Mouse (Mus musculus): ENCODE data around the gene Chrnd. TPM values are rescaled to one million over a fixed set of nuclear protein-coding genes. Genes with fewer than 3 reads are reported as not detected.

Gene Chrnd
- polyA plus RNA-seq, 1 experiment, result 0.05 TPM

GRCm38 (mm10) chr1:87198119-87199065 is 8.0 kb downstream of the Chrnd start:
- Histone ChIP-seq H3K27ac (ENCODE audit: insufficient read depth, low read depth, low read length) (no peak overlapping the region), H3K4me1 (ENCODE audit: control insufficient read depth, insufficient read depth, insufficient read length, low read length) (no peaks in the 10 kb centered on the region), H3K27me3 (ENCODE audit: control insufficient read depth, insufficient read depth, low read length) (no peaks in the 10 kb centered on the region), H3K4me3 (ENCODE audit: low read depth, low read length) (no peak overlapping the region), H3K36me3 (ENCODE audit: control insufficient read depth, insufficient read depth, low read length) (no peaks in the 10 kb centered on the region)
- TF ChIP-seq CTCF (IDR thresholded peaks at IDR 0.05; ENCODE audit: extremely low read depth, insufficient read length, insufficient replicate concordance, low read depth, low read length) (no peak), POLR2A (IDR thresholded peaks at IDR 0.05; ENCODE audit: low read depth, low read length) (no peak)
- WGBS, result 63% methylated on average over 12 of the region's 12 CpGs

DNA sequence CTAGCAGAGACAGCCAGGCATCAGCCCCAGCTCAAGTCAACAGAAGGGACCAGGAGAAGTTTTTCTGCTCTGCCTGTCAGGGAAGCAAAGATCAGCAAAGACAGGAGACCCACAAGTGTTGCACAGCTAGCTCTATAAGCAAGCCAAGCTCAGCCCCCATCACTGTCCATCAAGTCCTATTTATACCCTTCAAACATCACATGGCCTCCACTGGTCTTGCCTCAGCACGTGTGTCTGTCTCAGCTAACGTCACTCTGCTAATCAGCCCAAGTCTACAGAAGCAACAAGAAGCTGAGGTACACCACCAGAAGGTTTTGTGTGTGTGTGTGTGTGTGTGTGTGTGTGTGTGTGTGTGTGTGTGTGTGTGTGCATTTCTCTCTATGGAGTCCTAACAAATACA is 10.4 kb downstream of the Chrnd start:
- 29% methylated on average over 2 of the region's 2 CpGs for WGBS
- H3K4me3 ChIP-seq (ENCODE audit: low read depth, low read length), result no peak overlapping the region
- no peaks in the 10 kb centered on the region for H3K36me3 ChIP-seq (ENCODE audit: control insufficient read depth, insufficient read depth, low read length)
- H3K4me1 ChIP-seq (ENCODE audit: control insufficient read depth, insufficient read depth, insufficient read length, low read length), result no peaks in the 10 kb centered on the region
- H3K27me3 ChIP-seq (ENCODE audit: control insufficient read depth, insufficient read depth, low read length), result no peaks in the 10 kb centered on the region
- H3K27ac ChIP-seq (ENCODE audit: insufficient read depth, low read depth, low read length), result no peak overlapping the region
- no peak for TF ChIP-seq CTCF (IDR thresholded peaks at IDR 0.05; ENCODE audit: extremely low read depth, insufficient read length, insufficient replicate concordance, low read depth, low read length)
- TF ChIP-seq POLR2A (IDR thresholded peaks at IDR 0.05; ENCODE audit: low read depth, low read length), result no peak

DNA sequence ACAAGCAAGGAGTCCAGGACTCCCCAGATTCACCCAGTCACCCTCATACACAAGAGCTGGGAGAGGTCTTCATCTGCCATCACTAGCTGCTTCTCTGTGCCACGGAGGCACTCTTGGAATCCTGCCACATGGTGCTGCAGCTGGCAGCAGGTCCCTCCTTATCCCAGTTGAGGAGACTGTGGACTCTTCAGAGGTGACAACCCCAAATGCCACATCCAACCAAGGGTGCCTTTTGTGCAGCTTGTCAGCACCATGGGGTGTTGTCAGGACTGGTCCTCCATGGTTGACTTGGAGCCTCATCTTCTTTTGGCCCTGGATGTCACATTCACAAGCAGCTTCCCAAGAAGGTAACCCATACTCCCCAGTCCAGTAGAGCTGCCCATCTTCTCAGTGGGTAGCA is 11.4 kb downstream of the Chrnd start:
- TF ChIP-seq POLR2A (IDR thresholded peaks at IDR 0.05; ENCODE audit: low read depth, low read length) (no peak), CTCF (IDR thresholded peaks at IDR 0.05; ENCODE audit: extremely low read depth, insufficient read length, insufficient replicate concordance, low read depth, low read length) (no peak)
- no peaks in the 10 kb centered on the region for H3K4me1 ChIP-seq (ENCODE audit: control insufficient read depth, insufficient read depth, insufficient read length, low read length)
- WGBS, result 37% methylated on average over 1 of the region's 1 CpGs
- no peak overlapping the region for H3K27ac ChIP-seq (ENCODE audit: insufficient read depth, low read depth, low read length)
- no peak overlapping the region for H3K4me3 ChIP-seq (ENCODE audit: low read depth, low read length)
- H3K36me3 ChIP-seq (ENCODE audit: control insufficient read depth, insufficient read depth, low read length), result no peaks in the 10 kb centered on the region
- H3K27me3 ChIP-seq (ENCODE audit: control insufficient read depth, insufficient read depth, low read length), result no peaks in the 10 kb centered on the region

GRCm38 (mm10) chr1:87203779-87204178 is 13.4 kb downstream of the Chrnd start:
- no peak overlapping the region for H3K4me3 ChIP-seq (ENCODE audit: low read depth, low read length)
- H3K4me1 ChIP-seq (ENCODE audit: control insufficient read depth, insufficient read depth, insufficient read length, low read length), result no peaks in the 10 kb centered on the region
- 68% methylated on average over 5 of the region's 5 CpGs for WGBS
- no peak for TF ChIP-seq POLR2A (IDR thresholded peaks at IDR 0.05; ENCODE audit: low read depth, low read length)
- no peak for TF ChIP-seq CTCF (IDR thresholded peaks at IDR 0.05; ENCODE audit: extremely low read depth, insufficient read length, insufficient replicate concordance, low read depth, low read length)
- H3K27me3 ChIP-seq (ENCODE audit: control insufficient read depth, insufficient read depth, low read length), result no peaks in the 10 kb centered on the region
- no peaks in the 10 kb centered on the region for H3K36me3 ChIP-seq (ENCODE audit: control insufficient read depth, insufficient read depth, low read length)
- H3K27ac ChIP-seq (ENCODE audit: insufficient read depth, low read depth, low read length), result no peak overlapping the region

DNA sequence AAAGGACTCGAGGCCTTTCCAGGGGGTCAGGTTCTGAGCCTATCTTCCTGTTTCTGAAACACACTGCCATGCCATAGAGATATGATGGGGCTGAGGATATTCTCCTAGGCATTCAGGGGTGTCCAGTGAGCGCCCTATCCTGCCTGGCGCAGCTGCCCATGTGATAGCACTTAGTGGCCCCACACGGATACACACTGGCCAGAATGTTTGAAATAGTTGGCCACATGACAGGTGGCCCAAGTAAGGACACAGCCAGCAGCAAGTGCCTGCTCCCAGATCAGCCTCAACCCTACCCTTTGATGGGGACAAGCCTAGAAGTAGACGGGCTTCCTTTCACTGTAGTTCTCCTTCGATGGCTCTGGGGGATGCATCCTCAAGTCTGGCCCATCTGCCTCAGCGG is 14.1 kb downstream of the Chrnd start, which contains the start of gene Chrng:
TSS of gene Chrng (plus strand) at position 193 of the 400 bp plus-strand sequence.
- Histone ChIP-seq H3K36me3 (ENCODE audit: control insufficient read depth, insufficient read depth, low read length) (no peaks in the 10 kb centered on the region), H3K4me3 (ENCODE audit: low read depth, low read length) (no peak within 1 kb of the TSS), H3K27me3 (ENCODE audit: control insufficient read depth, insufficient read depth, low read length) (no peaks in the 10 kb centered on the region), H3K4me1 (ENCODE audit: control insufficient read depth, insufficient read depth, insufficient read length, low read length) (no peaks in the 10 kb centered on the region), H3K27ac (ENCODE audit: insufficient read depth, low read depth, low read length) (no peak within 1 kb of the TSS)
- TF ChIP-seq POLR2A (IDR thresholded peaks at IDR 0.05; ENCODE audit: low read depth, low read length) (no peak), CTCF (IDR thresholded peaks at IDR 0.05; ENCODE audit: extremely low read depth, insufficient read length, insufficient replicate concordance, low read depth, low read length) (no peak)
- 79% methylated on average over 7 of the region's 7 CpGs for WGBS

DNA sequence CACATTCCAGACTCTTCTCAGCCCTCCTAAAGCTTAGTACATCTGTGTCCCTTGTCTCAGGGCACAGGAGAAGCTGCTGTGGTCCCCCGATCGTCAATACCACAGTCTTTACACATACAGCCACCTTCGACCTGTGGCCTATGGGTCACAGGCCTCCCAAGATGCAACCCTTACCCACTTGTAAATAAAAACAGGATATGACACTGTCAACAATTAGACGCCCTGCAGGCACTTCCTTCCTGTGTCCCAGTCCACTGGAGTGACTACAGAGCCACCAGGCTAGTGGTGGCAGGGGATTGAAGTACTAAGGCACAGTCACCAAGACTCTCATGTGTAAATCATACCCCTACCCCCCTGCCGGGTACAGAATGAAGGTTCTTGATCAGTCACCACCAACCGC is 14.6 kb downstream of the Chrnd start:
- Histone ChIP-seq H3K27ac (ENCODE audit: insufficient read depth, low read depth, low read length) (no peak overlapping the region), H3K36me3 (ENCODE audit: control insufficient read depth, insufficient read depth, low read length) (no peaks in the 10 kb centered on the region), H3K4me3 (ENCODE audit: low read depth, low read length) (no peak overlapping the region), H3K27me3 (ENCODE audit: control insufficient read depth, insufficient read depth, low read length) (no peaks in the 10 kb centered on the region), H3K4me1 (ENCODE audit: control insufficient read depth, insufficient read depth, insufficient read length, low read length) (no peaks in the 10 kb centered on the region)
- no peak for TF ChIP-seq POLR2A (IDR thresholded peaks at IDR 0.05; ENCODE audit: low read depth, low read length)
- TF ChIP-seq CTCF (IDR thresholded peaks at IDR 0.05; ENCODE audit: extremely low read depth, insufficient read length, insufficient replicate concordance, low read depth, low read length), result no peak
- WGBS, result 58% methylated on average over 6 of the region's 6 CpGs

DNA sequence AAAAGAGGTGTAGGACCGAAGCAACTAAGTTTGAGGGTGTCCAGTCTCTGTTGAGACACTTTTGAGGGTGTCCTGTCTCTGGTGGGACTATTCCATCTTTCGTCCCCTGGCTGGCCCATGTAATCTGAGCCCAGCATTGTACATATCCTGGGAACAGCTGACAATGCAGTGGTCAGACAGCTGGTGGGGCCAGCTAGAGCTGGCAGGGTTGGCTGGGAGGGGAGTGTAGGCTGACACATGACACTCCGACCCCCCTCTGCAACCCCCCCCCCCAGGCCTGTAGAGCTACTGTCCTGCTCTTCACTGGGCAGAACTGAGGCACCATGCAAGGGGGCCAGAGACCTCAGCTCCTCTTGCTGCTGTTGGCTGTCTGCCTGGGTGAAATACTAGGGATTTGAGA is 15.1 kb downstream of the Chrnd start:
- Histone ChIP-seq H3K36me3 (ENCODE audit: control insufficient read depth, insufficient read depth, low read length) (no peaks in the 10 kb centered on the region), H3K4me1 (ENCODE audit: control insufficient read depth, insufficient read depth, insufficient read length, low read length) (no peaks in the 10 kb centered on the region), H3K27me3 (ENCODE audit: control insufficient read depth, insufficient read depth, low read length) (no peaks in the 10 kb centered on the region), H3K4me3 (ENCODE audit: low read depth, low read length) (no peak overlapping the region), H3K27ac (ENCODE audit: insufficient read depth, low read depth, low read length) (no peak overlapping the region)
- WGBS, result 50% methylated on average over 3 of the region's 3 CpGs
- TF ChIP-seq POLR2A (IDR thresholded peaks at IDR 0.05; ENCODE audit: low read depth, low read length), result no peak
- TF ChIP-seq CTCF (IDR thresholded peaks at IDR 0.05; ENCODE audit: extremely low read depth, insufficient read length, insufficient replicate concordance, low read depth, low read length), result no peak

Data from small intestine, adult 2 months (tissue).